ENCODE assay signal across 1 mouse cellular context in the genomic region with DNA sequence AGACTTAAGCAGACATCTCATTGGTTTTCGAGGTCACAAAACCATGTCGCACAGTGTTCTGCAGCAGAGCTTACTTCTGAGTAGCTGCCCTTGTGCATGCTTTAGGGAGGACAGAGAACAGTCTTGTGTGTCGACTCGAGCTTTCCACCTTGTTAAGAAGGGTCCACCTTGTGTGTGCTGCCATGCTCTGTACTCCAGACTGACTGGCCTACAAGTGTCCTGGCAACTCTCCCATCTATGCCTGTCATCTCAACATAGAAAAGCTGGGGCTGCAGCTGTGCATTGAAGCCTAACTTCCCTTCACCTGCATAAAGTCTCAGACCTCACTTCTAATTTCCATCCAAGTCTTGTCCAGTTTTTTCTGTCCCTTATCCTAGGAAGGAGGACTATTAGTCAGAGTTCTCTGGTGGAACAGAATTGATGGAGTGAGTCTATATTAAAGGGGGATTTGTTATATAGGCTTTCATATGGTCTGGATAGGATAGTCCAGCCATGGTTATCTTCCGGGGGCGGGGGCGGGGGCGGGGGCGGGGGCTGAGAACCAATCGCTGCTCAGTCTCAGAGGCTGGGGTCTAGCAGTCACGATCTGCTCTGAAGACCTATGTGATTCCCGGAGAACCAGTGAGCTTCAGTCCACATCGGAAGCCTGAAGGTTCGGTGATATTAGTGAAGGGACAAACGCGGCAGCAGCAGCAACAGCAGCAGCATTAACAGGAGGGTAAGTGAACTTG.
TF ChIP-seq lines count a peak whose summit lies in the region.

No protein-coding gene starts in this region.

TF ChIP-seq in ES-E14, 5 proteins besides CTCF, POLR2A, EP300 and RAD21 (continued from another document):
- no peak for TF ChIP-seq MAFK (IDR thresholded peaks at IDR 0.05; ENCODE audit: insufficient read depth, low read depth, low read length)
